Mouse (Mus musculus): ENCODE results near the gene Epop.
A peak's percentile ranks its signal among the peaks of the same experiment; 100 is the strongest.

The Epop gene

DNA sequence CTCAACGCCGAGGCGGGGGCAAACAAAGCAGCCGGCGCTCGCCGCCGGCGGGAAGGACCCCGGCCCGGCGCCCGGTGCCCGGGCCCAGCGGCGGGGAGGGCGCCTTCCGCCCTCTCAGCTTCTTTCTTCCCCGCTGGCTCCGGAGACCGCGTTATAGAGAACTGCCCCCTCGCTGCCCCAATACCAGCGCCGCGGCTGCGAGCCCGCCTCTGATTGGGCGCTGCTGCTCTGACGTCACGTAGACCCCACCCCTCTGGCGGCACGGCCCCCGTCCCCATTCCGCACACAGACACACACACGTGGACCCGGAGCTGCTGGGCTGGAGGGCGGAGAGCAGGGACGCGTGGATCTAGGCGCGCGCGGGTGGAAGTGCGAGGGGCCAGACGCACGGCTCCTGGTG is at the start of gene Epop:
TSS of gene Epop (minus strand) at position 127 of the 400 bp plus-strand sequence.
- DNase-seq: peak; percentile 91

DNA sequence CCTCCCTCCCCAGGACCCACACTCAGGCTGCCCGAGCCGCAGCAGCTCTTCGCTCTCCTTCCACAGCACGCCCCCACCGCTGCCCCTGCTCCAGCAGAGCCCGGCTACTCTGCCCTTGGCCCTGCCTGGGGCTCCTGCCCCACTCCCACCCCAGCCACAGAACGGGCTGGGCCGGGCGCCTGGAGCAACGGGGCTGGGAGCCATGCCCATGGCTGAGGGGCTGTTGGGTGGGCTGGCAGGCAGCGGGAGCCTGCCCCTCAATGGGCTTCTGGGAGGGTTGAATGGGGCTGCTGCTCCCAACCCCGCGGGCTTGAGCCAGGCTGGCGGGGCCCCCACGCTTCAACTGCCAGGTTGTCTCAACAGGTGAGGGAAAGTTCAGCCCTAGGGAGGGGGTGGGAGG is 48.8 kb upstream of the Epop start:
- no peak for DNase-seq

DNA sequence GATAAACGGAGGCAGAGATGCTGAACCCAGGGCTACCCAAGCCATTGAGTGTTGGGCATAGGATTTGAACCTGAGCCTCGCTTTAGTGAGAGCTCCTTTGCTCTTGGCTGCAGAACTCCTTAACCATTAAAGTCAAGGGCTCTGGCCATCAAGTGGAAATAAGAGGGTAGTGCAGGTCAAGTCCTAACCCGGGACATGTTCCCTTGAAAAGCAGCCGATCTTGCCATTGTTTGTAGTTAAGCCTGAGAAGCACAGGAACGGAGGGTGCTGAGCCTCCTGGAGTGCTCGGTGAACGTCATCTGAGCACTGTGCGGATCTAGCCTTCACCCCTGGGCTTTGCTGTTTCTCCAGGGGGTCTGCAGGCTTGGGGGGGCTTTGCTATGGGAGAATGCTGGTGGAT is 48.3 kb upstream of the Epop start:
- DNase-seq: no peak

DNA sequence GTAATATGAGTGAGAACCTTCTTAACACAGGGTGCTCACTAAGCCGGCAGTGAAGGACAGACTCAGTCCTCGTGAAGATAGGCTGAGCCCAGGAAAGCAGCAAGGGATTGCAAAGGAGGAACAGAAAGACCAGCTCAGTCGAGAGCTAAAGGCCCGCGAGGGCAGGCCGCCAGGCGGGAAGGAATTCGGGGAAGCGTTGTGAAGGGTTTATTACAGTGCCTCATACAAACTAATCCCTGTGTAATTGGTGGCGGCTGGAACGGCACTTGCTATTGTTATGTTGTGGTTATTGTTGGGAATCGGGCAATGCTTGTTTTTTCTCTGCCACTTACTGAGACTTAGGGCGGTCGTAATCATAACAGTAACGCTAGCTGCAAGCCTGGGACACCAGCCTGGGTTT is 47.9 kb upstream of the Epop start:
- no peak for DNase-seq

DNA sequence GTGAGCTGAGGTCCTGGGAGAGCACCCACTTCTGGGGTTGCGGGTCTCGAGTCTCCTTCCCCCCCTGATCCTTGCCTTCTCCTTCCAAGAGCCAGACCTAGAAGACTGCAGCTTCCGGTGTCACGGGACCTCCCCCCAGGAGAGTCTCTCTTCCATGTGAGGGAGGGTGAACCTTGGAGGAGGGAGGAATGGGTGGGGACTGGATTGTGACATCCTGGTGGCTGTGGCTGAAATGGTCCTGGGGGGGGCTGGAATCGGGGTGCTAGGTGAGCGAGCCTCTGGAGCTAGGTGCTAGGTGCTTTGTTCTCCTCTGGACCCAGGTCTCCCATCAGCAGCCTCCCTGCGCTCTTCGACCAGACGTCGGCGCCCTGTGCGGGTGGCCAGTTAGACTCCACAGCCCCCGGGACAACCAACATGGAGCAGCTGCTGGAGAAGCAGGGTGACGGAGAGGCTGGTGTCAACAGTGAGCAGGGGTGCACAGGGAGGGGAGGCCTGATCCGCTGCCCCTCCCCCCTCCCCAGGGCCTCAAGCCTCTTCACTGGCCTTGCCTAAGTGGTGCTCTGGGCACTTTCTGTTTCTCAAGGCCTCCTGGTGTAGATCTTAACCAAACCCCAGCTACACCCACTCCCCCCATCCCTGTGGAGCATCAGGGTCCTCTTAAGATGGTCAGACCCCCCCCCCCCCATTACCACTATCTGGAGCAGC is 46.7 kb upstream of the Epop start:
- DNase-seq: no peak

DNA sequence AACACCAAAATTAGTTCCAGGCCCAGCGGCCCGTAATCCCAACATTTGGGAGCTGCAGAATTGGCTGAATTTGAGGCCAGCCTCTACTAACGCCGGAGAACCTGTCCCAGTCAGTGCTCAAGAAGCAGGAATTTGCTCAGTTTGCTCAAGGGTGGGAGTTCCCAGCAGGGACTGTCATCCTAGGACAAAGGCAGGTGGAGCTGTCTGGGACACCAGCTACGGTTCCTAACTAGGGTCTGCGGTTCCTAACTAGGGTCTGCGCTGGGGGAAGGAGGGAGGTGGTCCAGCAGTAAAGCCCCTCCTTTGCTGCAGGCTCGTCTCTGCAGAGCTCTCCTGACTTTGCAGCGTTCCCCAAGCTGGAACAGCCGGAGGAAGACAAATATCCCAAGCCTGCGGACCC is 43.6 kb upstream of the Epop start:
- DNase-seq: no peak

DNA sequence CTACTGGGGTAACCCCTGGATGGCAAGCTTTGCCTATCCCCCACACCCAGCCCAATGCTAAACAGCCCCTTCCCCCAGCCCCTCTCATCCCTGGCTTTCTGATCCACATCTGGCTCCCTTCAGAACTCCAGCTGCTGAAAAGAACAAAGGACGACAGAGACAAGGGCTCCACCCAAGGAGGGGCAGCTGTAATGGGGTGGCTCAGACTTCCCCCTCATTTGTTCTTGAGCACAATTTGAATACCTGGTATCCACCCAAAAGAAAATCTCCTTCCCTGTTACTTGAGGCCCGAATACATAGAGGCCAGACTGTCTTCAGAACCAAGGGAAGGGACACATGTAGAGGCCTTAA is 41.6 kb upstream of the Epop start:
- DNase-seq: no peak

DNA sequence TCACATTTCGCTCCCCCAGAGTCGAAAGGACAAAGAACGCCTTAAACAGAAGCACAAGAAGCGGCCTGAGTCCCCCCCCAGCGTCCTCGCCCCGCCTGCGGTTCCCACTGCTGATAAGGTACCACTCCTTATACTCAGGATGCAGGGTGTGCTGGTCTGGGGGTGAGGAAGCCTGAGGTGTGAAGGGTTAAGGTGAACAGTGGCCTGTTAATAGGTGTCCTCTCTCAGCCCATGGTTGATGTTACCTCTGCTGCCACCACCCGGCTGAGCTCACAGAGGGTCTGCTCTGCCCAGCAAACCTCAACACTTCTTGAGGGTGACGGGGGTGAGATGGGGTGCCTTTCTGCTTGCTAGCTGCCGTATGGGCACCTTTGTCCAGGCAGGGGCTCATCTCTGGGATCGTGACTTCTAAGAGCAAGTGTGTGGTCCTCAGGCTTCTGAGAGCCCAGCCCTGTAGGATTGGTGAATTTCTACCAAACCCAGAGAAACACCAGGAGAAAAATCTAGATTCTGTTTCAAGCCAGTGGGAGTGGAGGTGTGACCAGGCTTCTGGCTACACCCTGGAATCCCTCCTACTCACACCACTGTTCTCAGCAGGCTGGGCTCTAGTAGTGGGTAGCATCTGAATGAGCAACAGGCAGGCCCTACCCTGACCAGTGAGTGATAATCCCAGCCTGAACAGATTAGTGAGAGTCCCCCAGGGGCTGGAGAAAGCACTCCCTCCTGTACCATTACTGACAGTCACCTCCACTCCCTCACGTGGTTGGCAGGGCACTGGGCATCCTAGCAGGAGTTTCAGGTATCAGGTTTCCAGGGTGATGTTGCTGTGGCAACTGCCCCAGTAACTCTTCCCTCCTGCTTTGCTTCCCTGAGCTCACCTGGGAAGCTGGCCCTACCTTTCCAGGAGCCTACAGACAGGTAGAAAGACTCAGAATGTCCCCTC is 41.0 kb upstream of the Epop start:
- DNase-seq: no peak

DNA sequence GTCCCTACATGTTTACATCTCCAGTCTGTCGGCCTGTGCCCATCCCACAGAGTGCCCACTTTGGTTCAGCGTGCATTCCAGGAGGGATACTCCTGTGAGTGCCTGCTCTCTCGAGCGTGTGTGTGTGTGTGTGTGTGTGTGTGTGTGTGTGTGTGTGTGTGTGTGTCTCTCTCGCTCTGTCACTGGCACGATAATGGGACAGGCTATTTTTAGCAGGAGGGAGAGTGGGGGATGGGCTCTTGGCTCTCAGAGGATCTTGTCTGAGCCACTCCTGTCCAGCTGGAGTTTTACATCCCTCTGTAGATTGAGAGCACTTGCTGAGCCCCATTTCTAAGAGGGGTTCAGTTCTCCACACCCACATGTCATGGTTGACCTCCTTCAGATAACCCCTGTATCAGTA is 40.3 kb upstream of the Epop start:
- peak; percentile 79 for DNase-seq

DNA sequence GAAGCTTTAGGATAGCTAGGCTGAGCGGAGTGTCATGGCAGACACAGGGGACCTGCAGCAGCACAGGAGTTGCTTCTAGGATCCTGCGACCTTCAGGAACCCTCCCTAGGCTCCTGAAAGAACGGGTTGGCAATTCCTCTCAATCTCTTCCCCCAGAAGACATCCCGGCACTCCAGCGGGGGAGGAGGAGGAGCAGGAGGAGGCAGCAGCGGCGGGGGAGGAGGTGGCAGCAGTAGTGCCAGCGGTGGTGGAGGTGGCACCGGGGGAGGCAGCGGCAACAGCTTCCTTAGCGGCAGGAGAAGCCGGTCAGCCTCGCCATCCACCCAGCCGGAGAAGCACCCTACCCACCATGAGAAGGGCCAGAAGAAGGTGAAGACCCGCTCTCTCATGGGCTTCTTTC is 39.8 kb upstream of the Epop start:
- DNase-seq: no peak

DNA sequence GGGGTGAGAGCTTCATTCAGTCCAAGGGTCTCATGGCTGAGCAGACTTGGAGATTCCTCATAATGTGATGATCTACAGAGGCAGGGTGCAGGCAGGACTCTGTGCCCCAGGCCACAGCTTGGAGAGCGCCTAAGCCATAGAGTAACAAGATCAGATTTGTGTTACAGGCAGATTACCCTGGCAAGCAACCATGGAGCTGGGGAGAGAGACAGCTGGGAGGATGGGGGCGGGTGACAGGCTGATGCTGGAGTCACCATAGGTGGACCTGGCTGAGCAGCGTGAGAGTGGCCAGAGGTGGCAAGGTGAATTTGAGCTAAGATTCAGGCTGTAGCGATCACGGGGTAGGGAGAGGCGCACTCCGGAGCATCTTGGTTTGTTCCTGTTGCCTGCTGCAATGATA is 38.7 kb upstream of the Epop start:
- DNase-seq: no peak

DNA sequence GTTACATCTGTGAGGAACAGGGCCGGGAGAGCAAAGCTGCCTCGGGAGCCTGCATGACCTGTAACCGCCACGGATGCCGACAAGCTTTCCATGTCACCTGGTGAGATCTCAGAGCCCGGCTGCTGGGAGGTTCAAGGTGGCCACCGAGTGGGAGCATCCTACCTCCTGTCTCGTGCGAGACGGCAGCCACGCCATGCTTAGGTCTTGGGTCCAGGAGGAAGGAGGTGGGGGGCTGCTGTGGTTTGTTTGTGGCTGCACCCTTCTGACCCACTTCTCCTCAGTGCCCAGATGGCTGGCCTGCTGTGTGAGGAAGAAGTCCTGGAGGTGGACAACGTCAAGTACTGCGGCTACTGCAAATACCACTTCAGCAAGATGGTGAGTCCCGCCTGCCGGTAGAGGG is 37.3 kb upstream of the Epop start:
- DNase-seq: no peak

DNA sequence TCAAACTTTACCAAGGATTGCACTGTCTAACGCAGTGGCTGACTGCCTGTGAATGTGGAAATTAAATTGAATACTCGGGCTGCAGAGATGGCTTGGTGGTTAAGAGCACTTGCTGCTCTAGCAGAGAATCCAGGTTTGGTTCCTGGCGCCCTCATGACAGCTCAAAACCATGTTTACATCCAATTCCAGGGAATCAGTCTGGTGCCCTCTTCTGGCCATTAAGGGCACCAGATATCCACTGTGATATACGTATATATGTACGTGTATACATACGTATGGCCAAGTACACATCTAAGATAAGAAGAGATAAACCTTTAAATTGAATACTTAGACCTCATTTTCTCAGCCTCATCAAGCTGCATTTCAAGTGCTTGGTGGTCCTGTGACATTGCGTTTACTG is 36.7 kb upstream of the Epop start:
- no peak for DNase-seq

DNA sequence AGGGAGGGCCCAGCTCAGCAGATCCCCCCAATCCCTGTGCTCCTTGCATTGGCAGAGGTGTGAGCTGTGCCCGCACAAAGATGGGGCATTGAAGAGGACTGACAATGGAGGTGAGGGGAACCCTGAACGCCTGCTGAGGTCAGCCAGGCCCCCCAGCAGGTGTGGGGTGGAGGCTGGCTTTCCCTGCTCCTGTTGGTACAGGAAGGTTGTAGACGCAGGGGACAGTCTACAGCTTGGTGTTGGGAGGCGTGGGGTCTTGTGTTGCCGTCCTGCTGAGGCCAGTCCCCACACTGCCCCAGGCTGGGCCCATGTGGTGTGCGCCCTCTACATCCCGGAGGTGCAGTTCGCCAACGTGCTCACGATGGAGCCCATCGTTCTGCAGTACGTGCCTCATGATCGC is 35.9 kb upstream of the Epop start:
- DNase-seq: no peak

DNA sequence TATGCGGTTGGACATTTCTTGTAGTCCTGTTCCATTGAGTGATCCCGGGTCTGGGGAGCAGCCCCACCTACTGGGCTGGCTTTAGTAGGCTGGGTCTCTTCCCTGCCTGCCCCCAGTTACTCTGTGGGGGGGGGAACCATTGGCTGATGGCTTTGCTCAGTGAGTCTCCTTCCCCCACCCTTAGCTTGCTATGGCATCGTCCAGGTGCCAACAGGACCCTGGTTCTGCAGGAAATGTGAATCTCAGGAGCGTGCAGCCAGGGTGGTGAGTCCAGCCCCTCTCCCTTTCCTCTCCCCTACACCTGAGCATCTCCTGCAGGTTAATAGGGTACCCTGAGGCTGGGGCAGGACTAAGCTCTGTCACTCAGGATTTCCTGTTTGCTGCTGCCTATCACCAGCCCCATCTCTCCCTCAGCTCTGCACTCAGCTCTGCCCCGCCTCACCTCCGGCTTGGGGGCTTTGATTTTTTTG is 35.3 kb upstream of the Epop start:
- DNase-seq: no peak

DNA sequence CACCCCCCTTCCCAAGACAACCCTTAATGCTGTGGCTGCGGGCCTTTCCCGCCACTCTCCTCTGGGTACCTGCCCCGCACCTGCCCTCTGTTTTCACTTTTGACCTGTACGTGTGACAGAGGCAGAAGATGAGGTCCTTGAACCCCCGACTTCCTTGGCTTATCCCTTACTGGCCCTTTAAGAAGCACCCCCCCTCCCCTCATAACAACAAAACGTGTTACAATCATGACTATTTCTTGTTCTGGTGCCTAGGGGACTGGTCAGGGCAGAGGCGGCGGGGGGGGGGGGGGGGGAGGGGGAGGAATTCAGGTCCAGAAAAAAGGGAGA is 34.8 kb upstream of the Epop start:
- no peak for DNase-seq

DNA sequence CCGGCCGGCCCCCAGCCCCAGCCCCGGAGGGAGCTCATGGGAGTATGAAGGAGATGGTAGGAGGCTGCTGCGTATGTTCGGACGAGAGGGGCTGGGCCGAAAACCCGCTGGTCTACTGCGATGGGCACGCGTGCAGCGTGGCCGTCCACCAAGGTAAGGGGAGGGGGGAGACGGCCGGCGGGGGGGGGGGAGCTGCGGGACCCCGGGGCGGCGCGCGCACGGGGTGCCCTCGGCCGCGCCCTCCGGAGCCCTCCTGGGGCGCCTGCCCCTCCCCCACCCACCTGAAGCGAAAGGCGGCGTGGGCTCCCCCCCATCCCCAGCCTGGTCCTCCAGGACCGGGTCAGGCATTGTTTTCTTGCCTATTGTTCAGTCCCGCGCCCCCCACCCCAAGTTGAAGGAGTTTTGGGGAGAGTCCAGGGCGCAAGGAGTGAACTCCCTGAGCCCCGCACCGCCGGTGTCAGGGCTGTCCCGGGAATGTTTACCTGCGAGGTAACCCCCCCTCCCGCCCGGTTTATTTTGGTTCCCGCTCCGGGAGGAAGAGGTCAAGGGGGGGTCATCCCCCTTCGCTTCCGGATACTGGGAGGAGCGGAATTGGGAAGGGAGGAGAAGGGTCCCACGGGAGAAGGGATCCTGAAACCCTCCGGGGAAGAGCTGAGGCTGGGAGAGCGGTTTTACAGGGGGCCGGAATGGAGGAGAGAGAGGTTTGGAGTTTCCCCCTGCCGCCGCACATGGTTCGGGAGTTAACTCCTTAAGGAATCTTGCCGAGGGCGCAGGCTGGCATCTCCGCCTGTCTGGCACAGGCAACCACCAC is 34.2 kb upstream of the Epop start:
- DNase-seq: peak; percentile 58

DNA sequence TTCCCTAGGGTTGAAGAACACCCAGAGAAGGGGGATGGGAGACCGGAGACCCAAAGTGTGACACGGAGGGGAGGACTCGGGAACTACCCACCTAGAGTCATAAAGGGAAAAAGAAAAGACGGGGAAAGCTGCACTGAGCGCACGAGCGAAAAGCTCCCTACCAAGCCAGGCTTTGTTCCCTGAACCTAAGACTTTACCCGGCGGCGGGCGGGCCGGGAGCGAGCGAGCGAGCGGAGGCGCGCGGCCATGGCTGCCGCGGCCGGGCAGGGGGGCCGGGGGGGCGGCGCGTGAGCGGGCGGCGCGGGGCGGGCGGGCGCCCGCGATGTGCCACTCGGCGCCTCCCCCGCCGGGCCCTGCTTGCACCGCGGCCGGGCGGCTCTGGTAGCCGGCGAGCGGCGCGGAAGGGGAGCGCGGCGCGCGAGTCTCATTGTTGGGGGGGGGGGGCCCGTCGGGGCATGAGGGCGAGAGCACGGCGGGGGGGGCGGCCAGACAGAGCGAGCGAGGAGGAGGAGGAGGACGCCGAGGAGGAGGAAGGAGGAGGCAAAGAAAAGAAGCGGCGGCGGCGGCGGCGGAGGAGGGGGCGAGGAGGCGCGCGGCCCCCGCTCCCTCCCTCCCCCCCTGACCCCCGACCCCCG is 33.5 kb upstream of the Epop start, which contains the start of gene Mllt6:
TSS of gene Mllt6 (plus strand) at position 522 of the 635 bp plus-strand sequence.
- DNase-seq: peak; percentile 80

DNA sequence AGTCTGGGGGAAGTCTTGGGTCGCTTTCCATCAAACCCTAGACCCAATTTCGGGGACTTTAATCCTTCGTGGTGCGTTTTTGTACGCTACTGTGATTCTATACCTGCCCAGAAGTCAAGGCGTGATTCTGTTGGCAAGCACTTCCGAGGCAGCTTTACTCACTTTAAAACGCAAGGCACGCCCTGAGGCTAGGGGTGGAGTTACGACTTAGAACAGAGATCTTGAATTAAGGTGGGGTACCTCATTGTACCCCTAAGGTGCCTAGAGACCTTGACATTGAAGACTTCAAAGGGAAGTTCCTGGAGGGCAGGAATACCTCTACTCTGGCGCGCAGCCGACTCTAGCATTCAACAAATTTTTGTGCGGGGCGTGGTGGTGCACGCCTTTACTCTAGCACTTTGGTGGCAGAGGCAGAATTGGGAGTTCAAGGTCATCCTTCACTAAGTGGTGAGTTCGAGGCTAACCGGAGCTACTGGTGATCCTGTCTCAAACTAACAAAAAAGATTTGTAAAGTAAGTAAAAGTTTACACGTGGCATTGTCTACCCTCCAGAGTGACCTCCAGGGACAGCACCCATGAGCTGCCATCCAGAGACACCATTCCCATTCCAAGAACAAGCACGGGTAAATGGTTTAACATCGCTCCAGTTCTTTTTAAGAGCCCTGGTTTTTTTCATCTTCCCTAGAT is 32.8 kb upstream of the Epop start:
- peak; percentile 67 for DNase-seq

DNA sequence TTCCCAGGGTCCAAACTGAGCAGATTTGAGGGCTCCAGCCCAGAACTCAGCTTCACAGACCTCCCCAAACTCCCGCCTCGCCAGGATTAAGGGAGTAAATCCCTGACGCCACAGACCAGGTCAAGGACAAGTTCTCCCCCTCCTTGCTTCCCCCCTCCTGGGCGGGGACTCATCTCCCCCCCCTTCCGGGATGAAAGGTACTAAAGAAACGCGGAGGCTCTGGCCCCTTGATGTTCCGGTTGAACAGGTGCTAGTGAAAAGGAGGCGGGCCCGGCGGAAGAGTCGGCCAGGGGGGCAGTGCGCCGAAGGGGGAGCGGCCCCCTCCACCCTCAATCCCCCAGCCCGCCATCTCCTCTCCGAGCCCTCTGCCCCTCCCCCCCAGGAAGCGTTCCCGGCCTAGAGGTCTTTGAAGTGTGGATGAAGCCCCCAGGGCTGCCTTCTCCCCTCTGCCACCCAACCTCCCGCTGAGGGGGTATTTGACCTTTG is 32.2 kb upstream of the Epop start:
- DNase-seq: peak; percentile 71

DNA sequence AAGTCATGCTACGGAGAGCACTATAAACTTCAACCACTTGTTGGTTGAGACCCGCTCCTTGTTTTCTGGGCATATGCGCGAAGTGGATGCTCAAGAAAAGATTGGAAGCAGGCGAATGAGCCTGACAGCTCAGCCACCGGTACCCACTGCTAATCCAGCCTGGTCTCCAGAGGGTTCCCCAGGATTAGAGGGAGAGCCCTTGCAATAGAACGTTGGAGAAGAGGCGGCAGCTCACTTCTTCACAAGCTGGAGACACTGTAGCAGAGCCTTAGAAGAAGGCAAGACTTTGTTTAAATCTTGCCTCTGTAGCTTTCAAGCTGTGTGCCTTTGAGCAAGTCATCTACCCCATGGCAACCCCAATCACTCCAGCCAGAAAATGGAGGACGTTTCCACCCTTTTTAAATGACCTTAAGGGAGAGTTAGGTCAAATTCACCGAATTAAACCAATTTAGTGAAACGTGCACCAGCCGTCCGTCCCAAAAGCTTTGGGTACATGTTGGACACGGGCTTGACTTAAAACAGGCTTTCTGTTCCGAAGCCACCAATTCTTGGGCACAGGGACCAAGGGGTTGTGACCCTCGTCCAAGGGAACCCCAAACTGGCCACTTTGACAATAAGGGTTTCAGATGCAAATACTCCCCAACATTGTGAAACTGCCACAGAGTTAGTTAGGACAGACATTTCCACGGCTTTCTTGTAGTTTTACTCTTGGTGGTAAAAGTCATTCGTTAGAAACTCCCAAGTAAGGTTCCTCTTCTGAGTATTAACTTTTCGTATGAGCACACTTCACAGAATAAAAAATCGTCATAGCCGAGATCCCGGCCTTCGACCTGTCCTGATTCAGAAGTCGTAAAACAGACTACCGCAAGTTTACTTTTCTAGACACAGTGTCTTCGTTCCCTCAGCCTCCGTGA is 31.5 kb upstream of the Epop start:
- DNase-seq: no peak

All from lung, postnatal 14 days (tissue).